Mouse (Mus musculus) lung, embryonic 15.5 days (tissue): Measurements from ENCODE around the gene Pgrmc1. TPM values are rescaled to one million over a fixed set of nuclear protein-coding genes. Genes with fewer than 3 reads are reported as not detected.
A peak's percentile ranks its signal among the peaks of the same experiment; 100 is the strongest.

Experiments
- ATAC-seq: fragments of 200-750 bp; cut with Nextera tagmentation; 2 replicates; pipeline ENCODE4 v1.8.0; 2017; ENCODE audit warnings: moderate number of reproducible peaks, borderline replicate concordance; ENCODE audit not compliant: low FRiP score, low TSS enrichment; ENCODE audit errors: extremely low read depth
- H3K27ac ChIP-seq: fragments of 300-500 bp; sonication (generic); 2 replicates; pipeline ENCODE4 v1.5.1; 2015; ENCODE audit warnings: moderate library complexity, mild to moderate bottlenecking, inconsistent platforms
- H3K27me3 ChIP-seq: fragments of 300-500 bp; sonication (generic); 2 replicates; pipeline ENCODE4 v1.6.1; 2015; ENCODE audit warnings: inconsistent platforms
- H3K36me3 ChIP-seq: fragments of 300-500 bp; sonication (generic); 2 replicates; pipeline ENCODE4 v1.6.1; 2015; ENCODE audit warnings: inconsistent platforms
- H3K4me1 ChIP-seq: fragments of 300-500 bp; sonication (generic); 2 replicates; pipeline ENCODE4 v1.6.1; 2015; ENCODE audit warnings: inconsistent platforms
- H3K4me2 ChIP-seq: fragments of 300-500 bp; sonication (generic); 2 replicates; pipeline ENCODE4 v1.6.1; 2015; ENCODE audit warnings: inconsistent platforms, mild to moderate bottlenecking, moderate library complexity
- H3K4me3 ChIP-seq: fragments of 300-500 bp; sonication (generic); 2 replicates; pipeline ENCODE4 v1.5.1; 2015; ENCODE audit warnings: mild to moderate bottlenecking, inconsistent platforms
- H3K9ac ChIP-seq: fragments of 300-500 bp; sonication (generic); 2 replicates; pipeline ENCODE4 v1.6.1; 2015; ENCODE audit warnings: inconsistent platforms
- H3K9me3 ChIP-seq: fragments of 300-500 bp; sonication (generic); 2 replicates; pipeline ENCODE4 v1.6.1; 2016; ENCODE audit warnings: inconsistent platforms
- WGBS: fragments of 180-500 bp; shearing (Covaris S2); methylation state at CpG from one replicate; pipeline ENCODE4 v1.1.7; 2015; 5-methylcytosine and 5-hydroxymethylcytosine counted together
- polyA plus RNA-seq: library from polyadenylated mRNA; unstranded; fragments of >200 nt; fragmentation: Nextera tagmentation; extraction: Ambion mirVana; gene quantifications from 2 replicates; pipeline ENCODE4 v1.2.1, GENCODE M21; 2015

Pgrmc1 gene
- polyA plus RNA-seq, 1 experiment from 2014 or later, result 239 TPM

DNA sequence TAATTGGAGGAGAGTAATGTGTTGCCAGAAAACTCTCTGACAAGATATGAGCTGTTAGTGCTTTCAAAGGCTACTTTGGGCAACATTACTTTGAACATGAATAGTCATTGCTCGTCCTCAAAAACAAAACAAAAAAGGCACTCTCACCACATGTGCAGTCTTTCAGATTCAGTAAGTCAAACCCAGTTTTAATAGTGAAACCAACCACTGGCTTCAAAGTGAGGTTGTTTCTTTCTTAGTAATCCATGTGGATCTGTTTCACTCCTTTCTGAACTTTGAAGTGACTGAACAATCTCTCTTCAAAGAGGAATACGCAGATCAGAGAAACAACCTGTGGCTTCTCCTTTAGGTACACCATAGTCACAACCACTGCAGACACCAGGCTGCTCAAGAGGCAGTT is 11.1 kb downstream of the Pgrmc1 start:
- H3K27ac ChIP-seq, result no peak overlapping the region
- H3K4me1 ChIP-seq, result no peaks in the 10 kb centered on the region
- H3K36me3 ChIP-seq, result no peaks in the 10 kb centered on the region
- no peak for ATAC-seq
- H3K4me2 ChIP-seq, result no peak overlapping the region
- no peaks in the 10 kb centered on the region for H3K9me3 ChIP-seq
- WGBS, result 76% methylated on average over 2 of the region's 2 CpGs
- H3K27me3 ChIP-seq, result no peaks in the 10 kb centered on the region
- no peak overlapping the region for H3K9ac ChIP-seq
- H3K4me3 ChIP-seq, result no peak overlapping the region

DNA sequence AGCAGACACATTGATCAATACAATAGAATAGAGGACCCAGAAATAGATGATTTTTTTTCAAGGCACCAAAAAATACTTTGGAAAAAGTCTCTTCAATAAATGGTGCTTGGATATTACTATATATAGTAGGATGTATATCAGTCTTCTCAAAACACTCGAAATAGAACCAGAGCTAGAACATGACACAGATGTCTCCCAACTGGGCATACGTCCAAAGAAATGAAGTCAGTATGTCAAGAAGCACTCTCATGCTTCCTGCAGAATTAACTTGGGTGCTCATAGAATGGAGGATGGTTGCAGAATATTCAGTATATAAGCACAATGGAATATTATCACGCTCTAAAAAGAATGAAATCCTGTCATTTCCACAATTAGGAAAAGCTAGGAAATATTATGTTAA is 30.1 kb downstream of the Pgrmc1 start:
- no peak overlapping the region for H3K4me3 ChIP-seq
- no peaks in the 10 kb centered on the region for H3K36me3 ChIP-seq
- no peaks in the 10 kb centered on the region for H3K9me3 ChIP-seq
- no peak overlapping the region for H3K4me2 ChIP-seq
- ATAC-seq, result no peak
- WGBS, result 41% methylated on average over 3 of the region's 3 CpGs
- no peak overlapping the region for H3K27ac ChIP-seq
- H3K9ac ChIP-seq, result no peak overlapping the region
- no peaks in the 10 kb centered on the region for H3K27me3 ChIP-seq
- no peaks in the 10 kb centered on the region for H3K4me1 ChIP-seq

DNA sequence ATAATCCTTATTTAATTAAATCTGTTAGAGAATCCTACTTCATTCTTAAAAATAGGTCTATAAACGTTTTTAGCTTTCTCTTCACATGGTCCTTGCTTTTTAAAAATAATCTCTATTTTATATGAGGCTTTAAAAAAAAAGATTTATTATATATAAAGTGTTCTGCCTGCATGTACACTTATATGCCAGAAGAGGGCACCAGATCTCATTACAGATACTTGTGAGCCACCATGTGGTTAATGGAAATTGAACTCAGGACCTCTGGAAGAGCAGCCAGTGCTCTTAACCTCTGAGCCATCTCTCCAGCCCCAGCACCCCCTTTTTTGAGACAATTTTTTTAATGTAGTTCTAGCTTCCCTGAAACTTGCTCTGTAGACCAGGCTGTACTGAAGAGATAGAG is 32.8 kb downstream of the Pgrmc1 start:
- Histone ChIP-seq H3K4me2 (no peak overlapping the region), H3K9me3 (no peaks in the 10 kb centered on the region), H3K27me3 (no peaks in the 10 kb centered on the region), H3K36me3 (no peaks in the 10 kb centered on the region), H3K9ac (no peak overlapping the region), H3K4me1 (no peaks in the 10 kb centered on the region), H3K4me3 (no peak overlapping the region), H3K27ac (no peak overlapping the region)
- 4% methylated on average over 1 of the region's 1 CpGs for WGBS
- no peak for ATAC-seq

DNA sequence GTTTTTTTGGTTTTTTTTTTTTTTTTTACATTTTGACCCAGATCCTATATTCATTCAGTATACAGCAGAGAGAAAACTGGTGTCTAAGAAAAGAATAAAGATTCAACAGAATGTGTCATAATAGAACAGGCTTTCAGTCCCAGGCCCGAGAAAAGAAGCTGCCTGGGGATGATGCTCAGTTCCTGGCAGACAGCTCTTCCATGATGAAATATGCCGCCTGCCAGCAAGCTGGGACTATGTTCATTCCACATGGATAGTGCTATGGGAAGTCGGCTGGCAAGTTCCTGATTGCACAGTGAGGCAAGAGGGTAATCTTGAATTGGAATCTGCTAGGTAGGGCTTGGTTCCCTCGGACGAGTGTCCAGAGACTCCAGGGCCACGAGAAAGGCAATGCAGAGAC is 42.0 kb downstream of the Pgrmc1 start:
- no peaks in the 10 kb centered on the region for H3K27me3 ChIP-seq
- no peak overlapping the region for H3K9ac ChIP-seq
- 75% methylated on average over 6 of the region's 6 CpGs for WGBS
- no peak overlapping the region for H3K4me2 ChIP-seq
- H3K27ac ChIP-seq, result no peak overlapping the region
- ATAC-seq, result no peak
- no peaks in the 10 kb centered on the region for H3K4me1 ChIP-seq
- no peak overlapping the region for H3K4me3 ChIP-seq
- no peaks in the 10 kb centered on the region for H3K9me3 ChIP-seq
- H3K36me3 ChIP-seq, result no peaks in the 10 kb centered on the region

DNA sequence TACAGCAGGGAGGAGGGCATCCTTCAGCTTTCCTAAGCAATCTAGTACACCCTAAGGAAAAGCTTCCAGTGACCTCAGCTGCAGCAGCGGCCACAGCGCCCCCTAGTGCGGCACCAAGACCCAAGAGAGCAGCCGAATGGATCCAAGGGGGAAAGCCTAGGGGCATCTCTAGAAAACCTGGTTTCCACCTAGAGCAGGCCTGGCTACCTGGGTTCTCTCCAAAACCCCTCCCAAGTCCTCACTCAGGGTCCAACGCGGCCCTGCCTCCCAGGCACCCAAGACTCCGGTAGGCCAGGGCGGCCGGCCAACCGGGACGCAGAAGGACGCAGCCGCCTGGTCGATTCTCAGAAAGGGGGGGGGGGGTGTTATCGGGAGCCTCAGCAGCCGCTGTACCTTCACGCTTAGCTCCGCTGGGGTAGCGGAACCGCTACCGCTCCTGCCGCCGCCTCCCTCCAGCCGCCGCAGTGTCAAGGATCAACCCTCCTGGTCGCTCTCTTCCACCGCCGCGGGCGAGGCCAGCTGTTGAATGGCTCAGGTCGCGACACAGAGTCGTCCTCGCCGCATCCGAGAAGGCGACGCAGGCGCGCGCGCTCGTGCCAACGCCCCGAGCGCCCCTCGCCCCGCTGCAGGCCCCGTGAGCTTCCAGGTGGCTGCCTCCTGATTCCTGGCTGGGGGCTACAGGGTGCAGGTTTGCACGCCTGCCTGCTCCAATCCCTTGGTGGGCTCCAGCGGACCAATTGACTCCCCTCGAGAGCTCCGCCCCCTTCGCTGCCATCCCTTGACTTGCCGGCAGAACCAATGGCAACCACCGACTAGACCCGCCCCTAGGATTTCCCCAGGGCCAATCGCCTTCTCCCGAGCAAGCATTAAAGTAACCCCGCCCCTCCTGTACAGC is 46.9 kb downstream of the Pgrmc1 start, which contains the start of gene Akap17b:
Akap17b (minus strand) TSS at position 739 of the 895 bp plus-strand sequence.
- Histone ChIP-seq H3K4me1 (no peaks in the 10 kb centered on the region), H3K27ac (peak within 1 kb of the TSS; percentile 50), H3K9ac (peak within 1 kb of the TSS; percentile 46), H3K36me3 (no peaks in the 10 kb centered on the region), H3K4me3 (peak within 1 kb of the TSS; percentile 65), H3K4me2 (peak within 1 kb of the TSS; percentile 58), H3K27me3 (no peaks in the 10 kb centered on the region), H3K9me3 (no peaks in the 10 kb centered on the region)
- peak; percentile 96 for ATAC-seq
- WGBS, result 24% methylated on average over 51 of the region's 60 CpGs

Other genes with a start within 250 kb of the Pgrmc1 start
- not detected in 2 replicates for gene Gm6268, start 196.9 kb upstream of the Pgrmc1 start, polyA plus RNA-seq
- 0.04 TPM in 1 of 2 replicates, not detected in the other for gene Gm14569, start 106.4 kb upstream of the Pgrmc1 start, polyA plus RNA-seq
- gene Akap17b, start 47.2 kb downstream of the Pgrmc1 start, polyA plus RNA-seq, result 2.9 TPM in 2 replicates
- gene Slc25a43, start 145.5 kb downstream of the Pgrmc1 start, polyA plus RNA-seq, result 1.7 and 2.2 TPM in 2 replicates
- 645 and 653 TPM in 2 replicates for gene Slc25a5, start 197.4 kb downstream of the Pgrmc1 start, polyA plus RNA-seq